Mouse (Mus musculus) testis, adult 10 weeks (tissue): Measurements from ENCODE around the gene Litaf. TPM values are rescaled to one million over a fixed set of nuclear protein-coding genes. Genes with fewer than 3 reads are reported as not detected.

ENCODE experiments used
- polyA plus RNA-seq: library from polyadenylated mRNA; stranded (reverse); fragments of 350-450 nt; fragmentation: Illumina TruSeq; extraction: RNeasy Lipid Tissue Mini Kit (QIAGEN cat#74804); gene quantifications from one replicate; pipeline ENCODE4 v1.2.3, GENCODE M21; 2014; ENCODE audit warnings: low read depth, low replicate concordance

The Litaf gene
- polyA plus RNA-seq = 11.7 TPM

GRCm38 (mm10) chr16:11066029-11066832, at the start of gene Litaf:
TSS of gene Litaf (minus strand) at chr16:11066157.

DNA sequence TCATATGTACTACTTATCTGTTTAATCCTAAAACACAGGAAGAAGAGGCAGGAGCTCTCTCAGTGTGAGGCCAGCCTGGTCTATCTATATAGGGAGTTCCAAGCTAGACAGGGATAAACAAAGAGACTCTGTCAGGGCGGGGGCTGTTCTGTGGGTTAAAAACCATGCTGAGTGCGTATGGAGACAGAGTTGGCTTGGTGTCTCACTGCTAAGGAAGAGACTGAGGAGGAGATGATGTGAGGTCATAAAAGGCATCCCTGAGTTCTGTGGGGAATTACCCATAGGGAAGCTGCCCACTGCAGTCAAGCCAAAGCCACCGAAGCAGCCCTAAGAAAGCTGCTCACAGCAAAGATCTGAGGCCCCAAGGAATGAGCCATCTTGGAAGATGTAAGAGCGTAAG, 5.3 kb downstream of the Litaf start, which contains the start of gene Snn:
Gene Snn, plus strand, starts transcription at position 301 of the 400 bp plus-strand sequence.

Other genes starting within 250 kb of the Litaf start
- 0.62 TPM for gene Rmi2, start 231.1 kb downstream of the Litaf start, polyA plus RNA-seq
- gene Snn, start 5.2 kb downstream of the Litaf start, polyA plus RNA-seq = 5.4 TPM
- 9.1 TPM for gene Txndc11, start 68.5 kb upstream of the Litaf start, polyA plus RNA-seq
- gene Zc3h7a, start 110.2 kb upstream of the Litaf start, polyA plus RNA-seq = 167 TPM
- 109 TPM for gene Rsl1d1, start 137.2 kb upstream of the Litaf start, polyA plus RNA-seq
- gene Gspt1, start 188.2 kb upstream of the Litaf start, polyA plus RNA-seq = 257 TPM
- gene Tnfrsf17, start 247.7 kb upstream of the Litaf start, polyA plus RNA-seq = not detected